Mouse (Mus musculus) cerebellum, postnatal 14 days (tissue): Measurements from ENCODE around the gene Mapk13.

ENCODE experiments used
- DNase-seq, 2 experiments: peaks; one replicate each; pipeline ENCODE4 v3.0.0; 2021; ENCODE audit warnings: mixed read lengths in 2 of 2

The Mapk13 gene

GRCm38 (mm10) chr17:28776817-28777216 is 7.7 kb downstream of the Mapk13 start:
- peak in 1 of 2 experiments; percentile 76 for DNase-seq

GRCm38 (mm10) chr17:28777231-28778005 is 8.3 kb downstream of the Mapk13 start:
- DNase-seq: peak; percentile 97 to 98

- DNase-seq: no peak
Measured at GRCm38 (mm10) chr17:28779735-28780134, 10.6 kb downstream of the Mapk13 start.

- DNase-seq: no peak
Measured at GRCm38 (mm10) chr17:28780836-28781235, 11.7 kb downstream of the Mapk13 start.

GRCm38 (mm10) chr17:28781290-28782045 is 12.4 kb downstream of the Mapk13 start:
- peak in 1 of 2 experiments; percentile 39 for DNase-seq

GRCm38 (mm10) chr17:28785036-28785435 is 15.9 kb downstream of the Mapk13 start:
- no peak for DNase-seq

GRCm38 (mm10) chr17:28787507-28787906 is 18.4 kb downstream of the Mapk13 start:
- DNase-seq: no peak

GRCm38 (mm10) chr17:28797031-28797430 is 27.9 kb downstream of the Mapk13 start:
- DNase-seq: no peak

- DNase-seq: peak in 1 of 2 experiments; percentile 36
Measured at GRCm38 (mm10) chr17:28799291-28800160, 30.4 kb downstream of the Mapk13 start.

GRCm38 (mm10) chr17:28800281-28800670 is 31.2 kb downstream of the Mapk13 start:
- no peak for DNase-seq

GRCm38 (mm10) chr17:28800671-28801412 is 31.7 kb downstream of the Mapk13 start, which contains the start of gene Brpf3:
Brpf3 (plus strand) TSS chr17:28801090.
- peak; percentile 83 to 87 for DNase-seq

- DNase-seq: peak; percentile 100
Measured at GRCm38 (mm10) chr17:28801474-28802005, 32.4 kb downstream of the Mapk13 start.

GRCm38 (mm10) chr17:28802006-28802481 is 32.9 kb downstream of the Mapk13 start:
- peak in 1 of 2 experiments; percentile 68 for DNase-seq

GRCm38 (mm10) chr17:28803316-28803715 is 34.2 kb downstream of the Mapk13 start:
- no peak for DNase-seq

- no peak for DNase-seq
Measured at GRCm38 (mm10) chr17:28804973-28805372, 35.9 kb downstream of the Mapk13 start.

- DNase-seq: no peak
Measured at GRCm38 (mm10) chr17:28806770-28807169, 37.7 kb downstream of the Mapk13 start.

- DNase-seq: no peak
Measured at GRCm38 (mm10) chr17:28808714-28809113, 39.6 kb downstream of the Mapk13 start.

- no peak for DNase-seq
Measured at GRCm38 (mm10) chr17:28809175-28809831, 40.2 kb downstream of the Mapk13 start.

GRCm38 (mm10) chr17:28812345-28812744 is 43.2 kb downstream of the Mapk13 start:
- no peak for DNase-seq

- no peak for DNase-seq
Measured at GRCm38 (mm10) chr17:28814529-28815097, 45.5 kb downstream of the Mapk13 start.
